Mouse (Mus musculus) ZHBTc4 (cell line): Measurements from ENCODE around the gene Mto1.
"Not testable (repeated sequence)": the region's sequence is repeated elsewhere in the genome, so short reads cannot be mapped to it uniquely, and the experiment has no call there.

Experiments used
- DNase-seq: peaks from one replicate; pipeline ENCODE4 v3.0.0-alpha.2; 2011; ENCODE audit warnings: low read depth, low spot score

Mto1 gene

GRCm38 (mm10) chr9:78506002-78506721 lies 58.2 kb downstream of the Mto1 start:
- DNase-seq: peak; percentile 79

GRCm38 (mm10) chr9:78506722-78507077 lies 58.7 kb downstream of the Mto1 start:
- no peak for DNase-seq

GRCm38 (mm10) chr9:78508106-78508786 lies 60.2 kb downstream of the Mto1 start:
- DNase-seq: no peak

DNA sequence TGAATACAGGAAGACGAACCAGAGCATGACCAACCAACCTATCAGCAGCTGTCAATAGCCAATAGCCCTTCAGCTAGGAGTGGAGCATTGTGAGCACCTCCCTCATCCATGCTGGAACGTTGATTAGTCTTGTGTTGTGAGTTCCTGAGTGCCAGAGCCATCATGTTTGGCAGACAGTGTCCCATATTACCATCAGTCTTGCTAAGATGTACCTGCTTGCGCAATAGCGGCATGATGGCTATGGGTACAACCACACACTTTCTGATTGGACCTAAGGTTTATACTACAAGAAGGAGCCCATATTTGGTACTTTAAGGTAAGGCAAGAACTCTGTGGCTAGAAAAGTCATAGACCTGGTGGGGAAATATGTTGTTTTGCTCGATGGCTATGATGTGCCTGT lies 63.7 kb downstream of the Mto1 start:
- no peak for DNase-seq

- DNase-seq: no peak
These were observed 65.9 kb downstream of the Mto1 start for GRCm38 (mm10) chr9:78513776-78514500.

- no peak for DNase-seq
These were observed 66.7 kb downstream of the Mto1 start for GRCm38 (mm10) chr9:78514681-78515080.

DNA sequence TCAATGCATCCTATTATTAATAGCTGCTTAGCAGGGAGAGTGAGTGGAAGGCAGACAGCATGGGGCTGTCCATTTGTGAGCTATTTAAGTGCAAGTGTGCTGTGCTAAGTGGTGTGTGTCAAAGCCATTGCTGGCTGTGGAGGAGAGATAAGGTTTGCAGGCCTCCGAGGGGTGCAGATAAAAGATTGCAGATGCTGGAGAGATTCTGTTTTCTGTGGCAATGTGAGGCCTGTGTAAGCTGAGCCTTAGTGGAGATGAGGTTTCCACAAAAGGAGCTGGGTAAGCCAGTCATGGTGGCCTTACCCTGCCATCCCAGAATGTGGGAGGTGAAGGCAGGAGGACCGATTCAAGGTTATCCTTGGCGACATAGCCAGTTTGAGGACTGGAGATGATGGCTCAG lies 68.1 kb downstream of the Mto1 start:
- no peak for DNase-seq

DNA sequence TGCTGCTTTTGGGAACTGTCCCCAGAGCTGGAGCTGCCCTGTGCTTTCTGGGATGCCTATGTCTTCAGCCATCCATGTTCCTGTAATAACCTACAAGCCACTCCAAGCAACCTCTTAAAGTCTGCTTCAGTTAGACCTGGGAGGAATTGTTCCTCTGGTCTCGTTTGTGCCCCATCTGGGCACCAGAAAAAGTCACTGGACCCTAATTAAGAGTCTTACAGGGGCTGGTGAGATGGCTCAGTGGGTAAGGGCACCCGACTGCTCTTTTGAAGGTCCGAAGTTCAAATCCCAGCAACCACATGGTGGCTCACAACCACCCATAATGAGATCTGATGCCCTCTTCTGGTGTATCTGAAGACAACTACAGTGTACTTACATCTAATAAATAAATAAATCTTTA lies 69.2 kb downstream of the Mto1 start:
- DNase-seq: not testable (repeated sequence)

DNA sequence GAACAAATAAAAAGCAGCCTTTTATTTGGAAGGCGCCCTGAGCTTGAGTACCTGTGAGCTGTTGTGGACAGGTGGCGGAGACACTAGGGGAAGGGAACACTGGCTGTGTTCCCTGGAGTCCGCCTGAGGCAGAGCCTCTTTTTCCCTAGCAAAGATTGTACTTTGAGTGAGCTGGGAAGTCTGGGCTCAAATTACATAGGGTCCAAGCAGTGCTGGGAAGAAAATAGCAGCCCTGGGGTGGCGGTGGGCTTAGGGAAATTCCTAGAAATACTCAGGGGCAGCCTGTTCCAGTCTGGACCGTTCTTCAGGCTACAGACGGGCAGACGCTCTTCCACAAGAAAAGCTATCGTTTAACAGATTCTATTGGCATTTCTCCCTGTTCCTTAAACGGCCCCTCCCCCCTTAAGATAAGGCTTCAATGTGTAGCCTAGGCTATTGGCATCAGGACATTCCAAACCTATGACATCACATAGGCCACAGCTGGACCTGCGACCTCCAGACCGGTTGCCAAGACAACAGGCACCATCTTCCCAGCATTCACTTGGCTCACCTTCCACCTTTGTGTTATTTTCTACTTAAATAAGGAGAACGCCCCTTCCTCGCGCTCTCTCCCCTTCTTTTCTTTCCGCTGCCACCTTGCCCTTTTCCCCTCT lies 72.2 kb downstream of the Mto1 start:
- peak; percentile 98 for DNase-seq

GRCm38 (mm10) chr9:78520780-78521601 lies 73.0 kb downstream of the Mto1 start:
- peak; percentile 52 for DNase-seq

- DNase-seq: peak; percentile 76
These were observed 73.7 kb downstream of the Mto1 start for GRCm38 (mm10) chr9:78521689-78522088.
